Mouse (Mus musculus): ENCODE data around the gene Daam1. TPM values are rescaled to one million over a fixed set of nuclear protein-coding genes. Genes with fewer than 3 reads are reported as not detected.

Daam1 gene
- polyA plus RNA-seq, 1 experiment from 2014 or later = 7.7 TPM

DNA sequence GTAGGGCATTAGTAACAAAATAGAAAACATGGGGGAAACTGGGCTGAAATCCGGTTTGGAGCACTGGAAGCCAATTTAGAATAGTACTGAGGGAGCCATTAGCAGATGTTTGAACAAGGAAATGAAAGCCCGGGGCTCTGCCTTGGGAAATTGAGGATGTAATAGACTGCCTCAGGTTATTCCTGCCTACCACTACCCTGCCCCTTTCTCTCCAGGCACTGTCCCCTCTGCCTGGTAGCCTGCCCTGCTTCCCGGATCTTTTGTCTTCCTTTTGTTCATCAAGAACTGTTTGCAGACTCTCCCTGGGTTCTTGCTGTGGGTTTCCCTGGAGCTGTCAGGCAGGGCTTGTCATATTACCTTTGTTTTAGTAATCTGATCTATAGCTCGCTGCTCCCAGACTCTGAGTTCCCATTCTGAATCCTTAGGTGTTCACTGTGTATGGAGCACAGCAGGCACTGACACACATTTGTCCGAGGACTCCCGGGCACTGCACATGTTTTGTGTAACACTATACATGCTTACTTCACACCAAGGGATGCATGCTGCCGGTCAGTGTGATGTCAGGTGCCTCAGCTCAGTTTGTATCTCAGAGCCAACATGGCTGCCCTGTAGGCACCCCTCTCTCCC, 61.0 kb downstream of the Daam1 start:
- H3K27ac ChIP-seq (ENCODE audit: low read length) = no peak overlapping the region
- H3K4me1 ChIP-seq (ENCODE audit: control insufficient read depth, insufficient read depth, low read length) = peaks cover 16% of the 10 kb centered on the region
- H3K27me3 ChIP-seq (replicated peaks; ENCODE audit: control insufficient read depth, insufficient read depth, low read length) = no peaks in the 10 kb centered on the region
- WGBS = 52% methylated on average over 7 of the region's 7 CpGs
- no peak overlapping the region for H3K4me3 ChIP-seq (ENCODE audit: low read length)
- no peak overlapping the region for H3K9ac ChIP-seq (ENCODE audit: low read depth, low read length)
- no peaks in the 10 kb centered on the region for H3K36me3 ChIP-seq (ENCODE audit: control insufficient read depth, insufficient read depth, low read length)
- H3K9me3 ChIP-seq (ENCODE audit: control insufficient read depth, low read length) = no peaks in the 10 kb centered on the region
- ATAC-seq = no peak
- no peak overlapping the region for H3K4me2 ChIP-seq (ENCODE audit: low read depth, low read length)

DNA sequence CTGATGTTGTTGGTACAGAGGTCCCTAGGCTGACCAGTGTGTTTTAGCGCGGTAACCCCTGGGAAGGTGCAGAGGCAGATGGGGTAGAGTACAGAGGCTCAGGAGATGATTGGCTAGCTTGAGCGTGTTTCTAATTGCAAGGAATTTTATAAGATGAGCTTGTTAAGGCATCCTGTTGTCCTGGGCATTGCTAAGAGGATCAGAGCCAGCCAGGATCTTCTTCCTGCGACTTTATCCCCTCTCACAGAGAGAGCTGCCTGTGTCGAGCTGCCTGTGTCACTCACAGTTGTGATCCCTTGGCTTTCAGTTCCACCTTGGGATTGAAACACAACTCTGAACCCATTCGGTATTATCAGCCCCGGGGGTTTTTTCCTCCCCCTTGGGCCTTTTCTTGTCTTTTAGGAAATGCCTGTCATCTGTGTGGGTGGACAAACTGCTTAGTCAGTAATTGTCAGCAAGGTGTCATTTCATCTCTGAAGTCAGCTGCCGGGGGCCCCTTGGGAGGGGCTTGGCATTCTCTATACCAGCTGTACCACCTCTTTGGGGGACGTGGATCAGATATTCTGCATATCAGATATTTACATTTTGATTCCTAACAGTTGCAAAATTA, 62.2 kb downstream of the Daam1 start:
- Histone ChIP-seq H3K9me3 (ENCODE audit: control insufficient read depth, low read length) (no peaks in the 10 kb centered on the region), H3K4me1 (ENCODE audit: control insufficient read depth, insufficient read depth, low read length) (peaks cover 9% of the 10 kb centered on the region; the same call in 1 of the 2 replicates), H3K27me3 (replicated peaks; ENCODE audit: control insufficient read depth, insufficient read depth, low read length) (no peaks in the 10 kb centered on the region), H3K4me2 (ENCODE audit: low read depth, low read length) (no peak overlapping the region), H3K9ac (ENCODE audit: low read depth, low read length) (no peak overlapping the region), H3K27ac (ENCODE audit: low read length) (no peak overlapping the region), H3K36me3 (ENCODE audit: control insufficient read depth, insufficient read depth, low read length) (no peaks in the 10 kb centered on the region), H3K4me3 (ENCODE audit: low read length) (no peak overlapping the region)
- ATAC-seq = no peak
- WGBS = 65% methylated on average over 9 of the region's 9 CpGs

DNA sequence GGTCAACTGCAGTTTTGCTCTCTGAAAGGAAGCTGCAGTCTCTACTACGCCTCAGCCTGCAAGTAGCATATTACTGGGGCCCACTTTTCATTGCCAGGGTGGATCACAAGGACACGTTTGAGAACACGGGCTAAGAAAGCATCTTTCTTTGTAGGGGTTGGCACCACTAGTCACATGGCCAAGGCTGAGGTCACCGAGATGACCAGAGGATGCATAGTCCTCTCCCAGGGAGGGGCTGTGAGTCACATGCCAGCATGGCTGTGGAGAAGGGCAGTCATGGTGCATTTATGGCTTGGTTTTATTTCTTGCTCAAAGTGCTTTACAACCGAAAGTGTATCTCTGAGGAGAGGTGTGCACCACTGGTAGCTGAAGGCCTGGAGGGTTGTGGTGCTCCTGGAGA, 67.4 kb downstream of the Daam1 start:
- Histone ChIP-seq H3K4me1 (ENCODE audit: control insufficient read depth, insufficient read depth, low read length) (0 out of 2 replicates have a peak, but pooled peaks cover 6% of the 10 kb centered on the region), H3K9ac (ENCODE audit: low read depth, low read length) (no peak overlapping the region), H3K27ac (ENCODE audit: low read length) (no peak overlapping the region), H3K36me3 (ENCODE audit: control insufficient read depth, insufficient read depth, low read length) (no peaks in the 10 kb centered on the region), H3K4me3 (ENCODE audit: low read length) (no peak overlapping the region), H3K27me3 (replicated peaks; ENCODE audit: control insufficient read depth, insufficient read depth, low read length) (no peaks in the 10 kb centered on the region), H3K9me3 (ENCODE audit: control insufficient read depth, low read length) (no peaks in the 10 kb centered on the region), H3K4me2 (ENCODE audit: low read depth, low read length) (no peak overlapping the region)
- 68% methylated on average over 5 of the region's 5 CpGs for WGBS
- ATAC-seq = peak; percentile 64

GRCm38 (mm10) chr12:71898666-71899520, 68.0 kb downstream of the Daam1 start:
- H3K9ac ChIP-seq (ENCODE audit: low read depth, low read length) = no peak overlapping the region
- H3K9me3 ChIP-seq (ENCODE audit: control insufficient read depth, low read length) = no peaks in the 10 kb centered on the region
- no peaks in the 10 kb centered on the region for H3K36me3 ChIP-seq (ENCODE audit: control insufficient read depth, insufficient read depth, low read length)
- H3K27ac ChIP-seq (ENCODE audit: low read length) = no peak overlapping the region
- no peaks in the 10 kb centered on the region for H3K27me3 ChIP-seq (replicated peaks; ENCODE audit: control insufficient read depth, insufficient read depth, low read length)
- no peak for ATAC-seq
- 0 out of 2 replicates have a peak, but pooled peaks cover 6% of the 10 kb centered on the region for H3K4me1 ChIP-seq (ENCODE audit: control insufficient read depth, insufficient read depth, low read length)
- no peak overlapping the region for H3K4me2 ChIP-seq (ENCODE audit: low read depth, low read length)
- H3K4me3 ChIP-seq (ENCODE audit: low read length) = no peak overlapping the region
- WGBS = 75% methylated on average over 7 of the region's 7 CpGs

DNA sequence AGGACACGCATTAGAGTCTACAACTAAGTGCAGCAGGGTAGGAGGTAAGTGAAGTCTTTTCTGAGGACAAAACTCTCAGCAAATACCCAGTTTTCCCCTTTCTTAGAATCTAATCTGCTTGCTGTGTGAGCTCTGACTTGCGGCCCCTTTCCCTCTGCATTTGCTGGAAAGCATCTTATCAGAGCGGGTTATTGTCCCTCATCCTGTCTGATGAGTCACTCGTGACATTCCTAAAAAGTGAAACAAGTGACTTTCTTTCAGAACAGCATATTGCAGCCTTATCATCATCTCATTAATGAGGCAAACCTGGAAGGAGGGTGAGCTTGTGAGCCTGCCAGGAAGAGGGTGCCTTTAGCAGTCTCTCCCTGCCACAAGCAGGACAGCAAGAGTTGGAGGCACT, 68.7 kb downstream of the Daam1 start:
- ATAC-seq = 0 out of 2 replicates have a peak, but pooled peaks have one; percentile 6
- Histone ChIP-seq H3K27me3 (replicated peaks; ENCODE audit: control insufficient read depth, insufficient read depth, low read length) (no peaks in the 10 kb centered on the region), H3K4me1 (ENCODE audit: control insufficient read depth, insufficient read depth, low read length) (peaks cover 9% of the 10 kb centered on the region; the same call in 1 of the 2 replicates), H3K9me3 (ENCODE audit: control insufficient read depth, low read length) (no peaks in the 10 kb centered on the region), H3K9ac (ENCODE audit: low read depth, low read length) (no peak overlapping the region), H3K4me2 (ENCODE audit: low read depth, low read length) (no peak overlapping the region), H3K27ac (ENCODE audit: low read length) (no peak overlapping the region), H3K36me3 (ENCODE audit: control insufficient read depth, insufficient read depth, low read length) (no peaks in the 10 kb centered on the region), H3K4me3 (ENCODE audit: low read length) (no peak overlapping the region)
- 61% methylated on average over 4 of the region's 4 CpGs for WGBS

- Histone ChIP-seq H3K27ac (ENCODE audit: low read length) (no peak overlapping the region), H3K4me1 (ENCODE audit: control insufficient read depth, insufficient read depth, low read length) (peaks cover 21% of the 10 kb centered on the region), H3K4me3 (ENCODE audit: low read length) (no peak overlapping the region), H3K9me3 (ENCODE audit: control insufficient read depth, low read length) (no peaks in the 10 kb centered on the region), H3K9ac (ENCODE audit: low read depth, low read length) (no peak overlapping the region), H3K36me3 (ENCODE audit: control insufficient read depth, insufficient read depth, low read length) (no peaks in the 10 kb centered on the region), H3K27me3 (replicated peaks; ENCODE audit: control insufficient read depth, insufficient read depth, low read length) (no peaks in the 10 kb centered on the region), H3K4me2 (ENCODE audit: low read depth, low read length) (no peak overlapping the region)
- WGBS = 84% methylated on average over 7 of the region's 7 CpGs
- ATAC-seq = no peak
Observed at GRCm38 (mm10) chr12:71901211-71901610, 70.3 kb downstream of the Daam1 start.

DNA sequence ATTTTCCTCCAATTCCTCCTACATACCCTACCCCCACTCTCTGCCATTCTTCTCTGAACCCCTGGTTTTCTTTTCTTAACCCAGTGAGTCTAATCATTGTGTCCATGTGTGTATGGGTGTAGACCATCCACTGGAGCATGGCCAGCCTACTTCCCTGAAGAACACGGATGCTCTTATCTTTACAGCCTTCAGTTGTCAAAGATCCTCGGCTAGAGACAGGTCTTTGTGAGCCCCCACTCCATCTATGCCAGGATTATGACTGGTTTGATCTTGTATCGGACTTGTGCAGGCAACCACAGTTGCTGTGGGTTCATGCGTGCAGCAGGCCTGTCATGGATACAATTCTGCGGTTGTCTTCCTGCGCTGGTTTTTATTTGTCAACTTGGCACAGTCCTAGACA, 71.0 kb downstream of the Daam1 start:
- peaks cover 26% of the 10 kb centered on the region for H3K4me1 ChIP-seq (ENCODE audit: control insufficient read depth, insufficient read depth, low read length)
- H3K27me3 ChIP-seq (replicated peaks; ENCODE audit: control insufficient read depth, insufficient read depth, low read length) = no peaks in the 10 kb centered on the region
- no peak overlapping the region for H3K27ac ChIP-seq (ENCODE audit: low read length)
- 92% methylated on average over 6 of the region's 6 CpGs for WGBS
- H3K9me3 ChIP-seq (ENCODE audit: control insufficient read depth, low read length) = no peaks in the 10 kb centered on the region
- H3K9ac ChIP-seq (ENCODE audit: low read depth, low read length) = no peak overlapping the region
- H3K36me3 ChIP-seq (ENCODE audit: control insufficient read depth, insufficient read depth, low read length) = no peaks in the 10 kb centered on the region
- no peak overlapping the region for H3K4me3 ChIP-seq (ENCODE audit: low read length)
- no peak for ATAC-seq
- H3K4me2 ChIP-seq (ENCODE audit: low read depth, low read length) = no peak overlapping the region

- H3K4me1 ChIP-seq (ENCODE audit: control insufficient read depth, insufficient read depth, low read length) = peaks cover 26% of the 10 kb centered on the region
- WGBS = 92% methylated on average over 1 of the region's 1 CpGs
Observed at GRCm38 (mm10) chr12:71902317-71902716, 71.4 kb downstream of the Daam1 start.

GRCm38 (mm10) chr12:71903218-71903617, 72.3 kb downstream of the Daam1 start:
- Histone ChIP-seq H3K9ac (ENCODE audit: low read depth, low read length) (no peak overlapping the region), H3K27ac (ENCODE audit: low read length) (no peak overlapping the region), H3K36me3 (ENCODE audit: control insufficient read depth, insufficient read depth, low read length) (no peaks in the 10 kb centered on the region), H3K4me2 (ENCODE audit: low read depth, low read length) (no peak overlapping the region), H3K9me3 (ENCODE audit: control insufficient read depth, low read length) (no peaks in the 10 kb centered on the region), H3K4me3 (ENCODE audit: low read length) (no peak overlapping the region), H3K27me3 (replicated peaks; ENCODE audit: control insufficient read depth, insufficient read depth, low read length) (no peaks in the 10 kb centered on the region), H3K4me1 (ENCODE audit: control insufficient read depth, insufficient read depth, low read length) (peaks cover 26% of the 10 kb centered on the region)
- ATAC-seq = no peak
- 97% methylated on average over 4 of the region's 4 CpGs for WGBS

More at GRCm38 (mm10) chr12:71902317-71902716, 71.4 kb downstream of the Daam1 start:
- Histone ChIP-seq H3K27ac (ENCODE audit: low read length) (no peak overlapping the region), H3K27me3 (replicated peaks; ENCODE audit: control insufficient read depth, insufficient read depth, low read length) (no peaks in the 10 kb centered on the region), H3K9me3 (ENCODE audit: control insufficient read depth, low read length) (no peaks in the 10 kb centered on the region), H3K4me3 (ENCODE audit: low read length) (no peak overlapping the region), H3K36me3 (ENCODE audit: control insufficient read depth, insufficient read depth, low read length) (no peaks in the 10 kb centered on the region), H3K9ac (ENCODE audit: low read depth, low read length) (no peak overlapping the region), H3K4me2 (ENCODE audit: low read depth, low read length) (no peak overlapping the region)
- ATAC-seq = no peak

Data from intestine, embryonic 16.5 days (tissue).